Mouse (Mus musculus) inflammation-experienced regulatory T-cells, adult 6 months (primary cell): ENCODE data around the gene Zfp507. TPM values are rescaled to one million over a fixed set of nuclear protein-coding genes. Genes with fewer than 3 reads are reported as not detected.

Experiments used
- ATAC-seq: one replicate; pipeline ENCODE4 v1.8.0; 2017
- polyA plus RNA-seq, 3 experiments: library from polyadenylated mRNA; unstranded; fragments of 100-300 nt; shearing (Covaris generic); gene quantifications; one replicate each; pipeline ENCODE4 v1.2.1; 2017

Gene Zfp507
- polyA plus RNA-seq = 1 to 10 TPM; 3.7 to 7.9 (median 7.8) TPM

DNA sequence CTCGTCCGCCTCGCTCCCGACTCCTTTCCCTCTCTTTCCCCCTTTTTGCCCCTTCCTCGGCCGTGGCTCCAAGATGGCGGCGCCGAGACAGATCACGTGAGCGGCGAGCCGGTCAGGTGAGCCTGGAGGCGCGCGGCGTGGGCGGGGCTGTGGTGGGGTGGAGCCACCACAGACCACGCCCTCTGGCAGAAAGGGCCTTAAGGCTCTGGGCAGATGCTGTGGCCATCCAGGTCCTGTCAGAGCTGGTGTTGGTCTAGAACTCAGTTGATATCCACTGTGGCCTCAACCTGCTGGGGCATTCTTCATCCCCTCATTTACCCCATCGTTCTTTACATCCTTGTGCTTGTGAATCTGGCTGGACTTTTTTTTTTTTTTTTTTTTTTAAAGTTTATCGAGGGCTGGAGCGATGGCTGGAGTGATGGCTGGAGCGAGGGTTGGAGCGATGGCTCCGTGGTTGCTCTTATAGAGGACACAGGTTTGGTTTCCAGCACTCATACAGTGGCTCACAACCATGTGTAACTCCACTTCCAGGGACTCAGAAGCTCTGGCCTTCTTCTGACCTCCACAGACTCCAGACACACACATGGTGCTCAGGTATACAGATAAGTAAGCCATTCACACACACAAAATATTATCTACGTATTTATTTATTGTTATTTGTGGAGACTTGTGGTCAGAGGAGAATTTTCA is at the start of gene Zfp507:
Gene Zfp507, minus strand, starts transcription at position 98 of the 690 bp plus-strand sequence.
- ATAC-seq = peak; percentile 86

DNA sequence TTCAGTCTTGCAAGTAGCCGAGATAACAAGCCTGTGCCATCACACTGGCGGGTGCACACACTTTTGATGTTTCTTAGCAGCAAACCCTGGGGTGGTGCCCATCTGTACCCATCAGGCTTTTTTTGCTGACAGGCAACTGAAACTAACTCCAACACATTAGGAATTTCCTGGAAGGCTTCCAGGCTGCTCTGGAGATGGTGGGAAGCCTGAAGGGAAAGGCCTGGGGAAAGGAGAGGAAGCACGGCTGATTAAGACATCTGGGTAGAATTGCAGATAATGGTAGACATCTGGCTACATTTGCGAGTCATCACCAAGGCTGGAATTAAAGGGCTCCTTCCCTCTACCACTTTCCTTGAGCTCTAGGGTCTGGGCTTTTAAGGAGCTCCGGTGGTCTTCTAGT is 47.6 kb upstream of the Zfp507 start:
- no peak for ATAC-seq

DNA sequence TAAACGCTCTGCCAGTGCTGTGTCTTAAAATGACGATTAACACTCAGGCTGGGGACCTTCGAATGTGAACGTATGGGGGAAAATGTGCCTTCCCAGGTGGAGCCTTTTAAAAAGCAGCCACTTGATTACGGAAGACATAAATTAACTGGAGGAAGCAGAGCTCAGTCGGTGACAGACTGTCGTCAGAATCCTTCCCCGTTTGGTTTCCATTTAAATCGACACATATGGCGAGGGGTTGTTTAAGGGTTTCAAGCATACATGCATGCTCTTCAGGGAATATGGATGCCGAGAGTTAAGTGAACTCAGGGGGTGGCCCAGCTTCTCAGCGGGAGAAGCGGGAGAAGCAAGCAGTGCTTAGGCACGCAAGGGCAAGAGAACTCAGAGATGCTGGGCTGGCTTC is 45.7 kb upstream of the Zfp507 start:
- no peak for ATAC-seq

DNA sequence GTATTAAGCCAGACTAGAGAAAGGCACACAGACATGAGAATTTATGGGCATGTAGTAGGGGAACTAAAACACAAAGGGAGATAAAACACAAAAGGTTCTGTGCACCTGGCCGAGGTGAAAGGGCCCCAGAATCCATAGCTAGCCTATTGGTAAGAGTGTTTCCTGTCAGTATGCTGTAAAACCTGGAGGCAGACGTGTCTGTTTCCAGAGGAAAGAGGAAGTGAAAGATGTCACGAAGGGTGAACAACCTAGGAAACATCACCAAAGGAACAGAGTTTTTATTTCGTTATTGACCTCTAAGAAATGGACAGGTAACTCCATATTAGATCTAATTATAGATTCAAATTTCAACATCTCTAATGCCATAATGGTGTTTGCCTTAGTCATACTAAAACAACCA is 37.7 kb upstream of the Zfp507 start:
- ATAC-seq = no peak

DNA sequence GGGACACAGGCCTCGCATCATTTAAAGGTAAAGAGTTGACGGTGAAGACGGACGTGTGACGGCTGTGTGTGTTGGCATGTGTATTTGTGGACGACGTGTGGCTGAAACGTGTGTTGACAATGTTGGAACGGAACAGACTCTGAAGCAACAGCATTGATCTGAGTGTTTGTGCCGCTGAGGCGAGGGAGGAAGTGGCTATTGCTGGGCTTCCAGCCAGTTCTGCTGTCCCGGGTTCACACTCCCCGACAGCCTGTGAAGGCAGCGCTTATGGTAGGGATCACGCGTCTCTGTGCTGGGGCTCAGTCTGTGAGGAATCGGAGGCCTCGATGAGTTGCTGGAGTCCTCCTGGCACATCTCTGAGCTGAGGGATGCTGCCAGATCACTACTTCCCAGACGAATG is 34.0 kb upstream of the Zfp507 start:
- ATAC-seq = no peak

DNA sequence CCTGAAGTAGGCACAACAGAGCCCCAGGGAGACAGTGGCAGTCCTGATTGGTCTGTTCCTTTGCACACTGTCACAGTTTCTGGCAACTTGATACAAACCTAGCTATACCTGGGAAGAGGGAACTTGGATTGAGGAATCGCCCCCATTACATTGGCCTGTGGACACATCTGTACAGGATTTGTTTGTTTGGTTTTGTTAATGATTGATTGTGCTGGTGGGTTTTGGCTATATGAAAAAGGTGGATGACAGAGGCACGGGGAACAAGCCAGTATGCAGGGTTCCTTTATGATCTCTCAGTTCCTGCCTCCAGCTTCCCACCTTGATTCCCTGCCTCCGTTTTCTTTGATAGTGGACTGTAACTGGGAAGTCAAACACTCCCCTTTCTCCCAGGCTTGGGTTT is 33.6 kb upstream of the Zfp507 start:
- no peak for ATAC-seq

DNA sequence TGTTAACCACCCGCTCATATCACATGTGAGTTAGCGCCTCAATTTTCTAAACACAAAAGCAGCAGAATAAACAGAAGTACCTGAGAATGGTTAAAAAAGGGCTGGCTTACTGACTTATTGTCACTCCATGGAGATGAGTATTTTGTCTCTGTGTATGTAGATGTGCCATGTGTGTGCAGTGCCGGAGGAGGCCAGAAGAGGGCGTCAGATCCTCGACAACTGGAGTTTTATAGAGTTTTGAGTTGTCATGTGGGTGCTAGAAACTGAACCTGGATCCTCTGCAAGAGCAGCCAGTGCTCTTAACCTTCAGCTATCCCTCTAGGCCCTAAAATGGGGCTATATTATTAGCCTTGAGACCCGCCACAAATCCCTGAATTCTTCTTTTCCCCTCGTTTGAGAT is 27.3 kb upstream of the Zfp507 start:
- ATAC-seq = no peak

DNA sequence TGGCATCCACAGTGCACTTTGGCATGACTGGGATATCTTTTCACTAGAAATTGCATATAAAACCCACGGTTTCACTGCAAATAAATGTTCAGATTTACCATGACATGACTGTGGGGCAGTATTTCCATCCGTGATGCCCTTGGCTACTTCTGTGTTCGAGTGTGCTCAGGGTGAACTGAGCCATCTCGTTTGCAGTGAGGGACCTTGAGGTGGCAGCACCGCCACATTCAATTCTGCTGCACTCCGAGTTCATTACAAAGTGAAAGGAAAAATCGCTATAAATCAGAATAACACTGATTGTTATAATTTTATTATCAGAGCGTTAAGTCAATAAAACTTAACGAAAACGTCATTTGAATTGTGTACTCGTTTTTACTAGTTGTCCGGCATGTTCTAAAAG is 21.1 kb upstream of the Zfp507 start:
- no peak for ATAC-seq

DNA sequence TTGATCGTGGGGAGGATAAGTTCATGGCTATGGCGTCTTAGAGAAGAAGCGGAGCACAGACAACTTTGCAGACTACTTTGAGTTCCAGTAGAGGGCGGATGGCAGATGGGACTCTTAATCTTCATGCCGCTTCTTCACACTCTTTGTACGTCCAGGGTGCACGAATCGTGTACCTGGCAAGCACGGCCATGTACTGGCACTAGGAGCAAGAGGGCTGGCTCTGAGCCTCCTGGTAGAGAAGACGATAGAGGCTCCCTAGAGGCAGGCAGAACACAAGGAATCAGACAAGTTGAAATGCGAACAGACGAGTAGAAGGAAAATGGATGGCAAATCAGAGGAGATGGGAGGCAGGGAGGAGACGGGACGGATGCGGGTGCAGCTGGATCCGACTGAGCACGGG is 19.5 kb upstream of the Zfp507 start:
- no peak for ATAC-seq

DNA sequence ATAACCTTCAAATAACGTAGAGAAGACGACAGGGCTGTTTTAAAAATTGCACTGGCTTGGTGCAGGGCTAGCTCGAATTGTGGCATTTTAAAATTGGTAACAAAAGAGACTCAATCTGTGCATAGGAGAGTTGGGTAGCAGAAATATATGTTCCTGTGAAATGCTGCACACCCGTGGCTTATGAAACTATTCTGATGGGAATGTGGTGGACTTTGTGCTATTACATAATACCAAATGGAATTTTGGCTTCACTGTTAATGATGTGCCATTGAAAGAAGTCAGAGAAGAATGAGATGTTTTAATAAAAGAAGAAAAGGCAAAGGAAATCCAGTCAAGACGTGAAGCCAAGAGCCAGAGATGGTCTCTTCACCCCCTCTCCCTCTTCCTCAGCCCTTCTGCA is 18.6 kb upstream of the Zfp507 start:
- no peak for ATAC-seq

DNA sequence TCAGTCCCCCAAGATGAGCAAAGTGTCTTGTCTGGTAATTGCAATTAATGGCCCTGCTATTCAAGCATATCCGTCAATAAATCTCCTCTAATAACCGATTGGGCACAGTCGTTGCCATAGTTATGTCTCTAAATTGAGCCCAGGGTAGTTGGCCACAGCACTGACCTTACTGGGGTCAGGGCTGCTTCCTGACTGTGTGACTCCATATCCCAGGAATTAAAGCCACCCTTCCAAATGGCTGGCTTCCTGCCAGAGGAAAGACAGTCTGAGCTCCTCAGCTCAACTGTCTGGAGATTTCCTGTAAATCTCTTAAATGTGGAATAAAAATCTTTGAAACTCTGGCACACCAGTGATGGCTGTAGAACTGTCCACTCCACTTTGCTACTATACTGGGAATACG is 16.7 kb upstream of the Zfp507 start:
- ATAC-seq = no peak

DNA sequence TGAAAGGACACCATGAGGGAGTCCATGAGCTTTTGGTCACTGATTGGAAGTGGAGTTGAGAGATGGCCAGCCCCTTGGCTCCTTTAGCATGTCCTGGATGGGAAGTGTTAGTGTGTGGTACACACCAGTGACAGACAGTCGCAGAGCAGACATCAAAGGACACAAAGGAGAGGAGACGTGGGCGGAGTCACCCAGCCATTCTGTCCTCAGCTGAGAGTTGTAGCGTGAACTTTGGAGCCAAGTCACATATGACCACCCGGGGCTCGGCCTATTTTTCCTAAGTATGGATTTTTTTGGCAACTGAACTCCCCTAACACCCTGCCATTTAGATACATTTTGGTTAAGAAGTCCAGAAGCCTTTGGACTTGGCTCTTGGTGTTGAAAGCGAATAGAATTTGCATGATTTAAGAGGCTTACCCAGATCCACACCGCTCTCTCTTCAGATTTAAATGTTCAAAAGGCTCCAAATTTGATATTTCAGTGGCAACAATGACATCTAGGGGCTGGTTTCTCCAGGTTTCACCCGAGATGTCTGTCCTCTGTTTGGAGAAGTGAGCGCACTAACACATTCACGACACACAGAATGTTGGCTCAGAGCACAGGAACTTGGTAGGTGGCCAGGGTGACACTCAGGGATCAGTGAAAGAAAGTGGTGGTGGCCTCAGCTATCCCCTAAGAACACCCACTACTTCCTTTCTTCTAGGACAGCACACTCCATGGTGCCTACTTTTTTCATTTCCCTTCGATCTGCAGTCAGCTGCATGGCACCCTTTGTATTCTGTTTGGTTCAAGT is 12.2 kb upstream of the Zfp507 start:
- ATAC-seq = no peak

DNA sequence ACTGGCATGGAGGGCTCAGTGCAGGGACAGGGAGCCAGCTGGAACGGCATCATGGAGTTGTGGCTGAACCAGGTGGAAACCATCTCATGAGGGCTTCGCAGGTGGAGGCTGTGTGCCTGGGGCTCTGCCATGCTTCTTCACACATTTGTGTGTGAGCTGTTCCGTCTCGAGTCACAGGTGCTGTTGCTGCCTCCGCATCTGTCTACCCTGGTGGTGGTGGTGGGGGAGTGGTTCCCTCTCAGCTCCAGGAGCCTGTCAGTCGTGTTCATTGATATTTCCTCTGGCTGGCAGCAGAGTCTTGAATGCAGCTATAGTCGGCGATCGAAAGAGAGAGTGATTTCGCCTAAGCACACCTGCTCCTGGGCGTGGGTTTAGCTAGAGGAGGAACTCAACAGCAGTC is 10.5 kb upstream of the Zfp507 start:
- no peak for ATAC-seq

DNA sequence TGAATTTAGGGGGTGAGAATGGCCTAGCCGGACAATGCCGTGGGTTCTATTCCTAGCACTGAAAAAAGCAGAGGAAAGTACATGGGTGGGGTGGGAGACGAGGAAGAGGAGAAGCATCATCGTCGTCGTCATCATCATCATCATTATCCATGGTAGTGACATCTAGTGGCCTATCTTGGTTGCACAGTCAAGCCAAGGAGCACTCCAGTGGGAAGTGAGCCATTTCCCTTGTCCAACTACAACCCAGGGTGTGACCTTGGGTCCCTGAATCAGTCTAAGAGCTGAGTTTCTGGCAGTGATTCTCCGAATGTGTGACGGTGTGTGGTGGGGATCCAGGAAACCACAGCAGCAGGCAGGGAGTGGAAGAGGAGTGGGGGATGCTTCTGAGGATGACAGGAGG is 7.9 kb upstream of the Zfp507 start:
- no peak for ATAC-seq

DNA sequence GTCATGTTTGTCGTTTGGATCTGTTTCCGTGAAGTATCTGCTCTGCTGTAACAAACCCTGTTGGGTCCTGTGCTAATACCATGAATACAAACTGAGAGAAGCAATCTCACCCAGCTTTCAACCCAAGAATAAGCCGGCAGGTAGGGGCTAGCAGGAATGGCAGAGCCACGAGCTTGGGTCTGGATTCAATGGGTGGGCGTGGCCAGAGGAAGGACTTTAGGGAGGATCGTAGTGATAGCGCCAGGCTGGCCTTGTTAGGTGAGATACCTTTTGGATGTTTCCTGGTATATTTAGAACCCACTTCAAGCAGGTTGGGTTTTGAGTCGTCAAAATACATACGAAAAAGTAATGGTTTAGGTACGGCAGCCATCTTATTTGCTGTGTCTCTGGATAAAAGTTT is 1.4 kb upstream of the Zfp507 start:
- no peak for ATAC-seq

DNA sequence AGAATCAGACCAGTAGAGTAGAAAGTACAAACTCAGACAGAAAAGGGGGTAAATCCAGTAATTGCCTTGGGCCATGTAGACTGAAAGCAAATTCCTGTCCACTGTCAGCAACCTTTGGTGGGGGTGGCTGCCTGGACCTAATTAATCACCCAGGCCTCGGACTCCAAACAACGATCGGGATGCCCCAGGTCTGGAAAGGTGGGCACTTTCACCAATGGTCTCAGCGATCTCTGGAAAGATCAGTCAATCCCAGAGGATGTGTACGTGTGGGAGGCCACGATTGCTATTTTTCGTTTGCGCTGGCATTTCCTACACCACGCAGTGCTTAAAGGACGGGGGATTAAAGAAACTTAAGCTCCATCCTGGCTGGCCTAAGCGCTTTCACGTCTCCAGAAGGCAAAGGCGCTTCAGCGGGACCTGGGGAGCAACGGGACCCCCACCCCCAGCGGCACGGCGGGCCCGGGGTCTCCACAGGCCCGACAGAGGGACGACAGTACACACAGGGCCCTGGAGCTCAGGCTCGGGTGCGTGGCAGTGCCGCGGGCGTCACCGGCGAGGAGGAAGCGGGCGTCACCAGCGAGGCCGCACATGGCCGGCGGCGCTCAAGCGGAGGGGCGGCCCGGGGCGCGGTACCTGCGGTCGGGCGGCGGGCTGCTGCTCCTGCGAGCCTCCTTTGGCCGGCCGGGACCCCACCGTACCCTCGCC is 450 bp downstream of the Zfp507 start:
- peak; percentile 81 for ATAC-seq

DNA sequence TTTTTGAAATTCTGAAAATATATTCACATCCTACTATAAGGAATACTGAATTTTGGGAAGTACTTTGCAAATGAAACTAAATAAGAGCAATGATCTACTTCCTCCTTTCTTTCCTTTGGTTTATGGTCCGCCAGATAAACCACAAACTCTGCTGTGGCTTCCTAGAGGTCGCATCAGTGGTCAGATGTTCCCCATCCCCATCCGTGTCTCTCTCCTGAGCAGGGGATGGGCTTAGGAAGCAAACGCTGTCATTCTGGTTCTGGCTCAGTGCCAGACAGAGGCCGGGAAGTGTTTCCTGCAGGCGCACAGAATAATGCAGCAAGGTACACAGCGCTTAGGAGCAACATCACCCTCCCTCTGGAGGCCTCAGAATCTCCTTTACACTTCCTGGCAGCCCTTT is 6.7 kb downstream of the Zfp507 start:
- no peak for ATAC-seq

DNA sequence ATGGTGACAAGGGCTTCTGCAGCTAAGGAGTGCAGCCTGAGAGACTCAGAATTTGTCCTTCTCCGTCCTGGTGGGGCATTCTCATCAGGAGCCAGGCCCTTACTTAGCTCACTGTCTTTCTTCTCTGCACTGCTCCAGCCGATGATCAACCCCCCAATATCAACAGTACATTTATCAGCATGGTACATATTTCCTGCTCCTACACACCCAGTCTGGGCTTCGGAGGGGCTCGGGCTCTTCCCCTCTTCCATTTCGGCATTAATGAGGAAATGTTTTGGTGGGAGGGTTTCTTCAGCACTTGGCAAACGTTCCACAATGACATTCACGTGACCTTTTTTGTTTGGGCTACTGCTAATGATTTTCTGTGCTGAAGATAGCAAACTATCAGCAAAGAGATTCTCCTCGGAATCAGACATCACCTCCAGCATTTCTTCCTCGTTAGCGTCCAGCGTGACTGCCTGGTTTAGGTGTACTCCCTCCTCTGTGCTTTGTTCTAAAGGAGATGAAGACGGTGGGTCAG is 8.6 kb downstream of the Zfp507 start:
- no peak for ATAC-seq

DNA sequence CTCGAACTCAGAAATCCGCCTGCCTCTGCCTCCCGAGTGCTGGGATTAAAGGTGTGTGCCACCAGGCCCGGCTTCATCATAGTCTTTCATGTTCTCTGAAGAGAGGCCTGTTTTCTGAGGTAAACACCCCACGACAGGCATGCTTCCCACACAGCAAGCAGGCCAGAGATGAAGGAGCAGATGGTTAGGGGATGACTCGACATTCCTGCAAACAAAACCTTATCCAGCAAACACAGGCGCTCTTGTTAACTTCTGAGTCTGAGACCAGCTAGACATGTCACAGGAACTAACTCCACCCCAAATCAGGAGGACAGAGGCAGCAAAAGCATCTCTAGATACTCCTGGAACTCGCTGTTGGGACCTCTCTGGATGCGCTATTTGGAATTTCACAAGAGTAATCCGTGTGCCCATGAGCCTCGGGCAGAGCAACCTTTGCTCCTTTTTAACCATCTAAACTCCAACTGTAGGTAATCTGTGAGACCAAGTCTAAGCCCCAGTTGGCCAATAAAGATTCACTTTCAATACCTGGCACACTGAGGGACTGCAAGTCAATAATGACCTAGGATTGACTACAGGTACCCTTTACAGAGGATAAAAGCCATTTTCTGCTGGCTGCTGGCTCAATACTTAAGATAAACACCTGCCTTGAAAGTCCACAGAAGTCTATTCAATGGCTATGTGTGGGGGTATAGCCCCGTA is 10.5 kb downstream of the Zfp507 start:
- no peak for ATAC-seq

DNA sequence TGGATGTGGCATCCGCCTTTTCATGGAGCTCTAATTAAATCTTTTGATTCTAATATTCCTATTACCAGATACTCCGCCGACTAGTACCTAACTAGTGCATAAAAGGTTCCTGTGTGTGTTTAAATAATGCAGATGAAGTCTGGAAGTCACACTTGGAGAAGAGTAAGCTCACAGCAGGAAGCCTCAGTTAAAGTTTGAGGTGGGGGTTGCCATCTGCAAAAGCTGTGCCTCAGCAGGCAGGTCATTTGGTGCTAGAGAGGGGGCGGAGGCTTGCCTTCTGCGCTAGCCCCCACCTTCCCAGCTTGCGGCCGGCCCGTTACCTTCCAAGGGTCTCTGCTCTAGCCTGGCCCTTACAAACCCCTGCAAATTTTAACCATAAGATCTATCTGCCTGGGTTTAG is 11.9 kb downstream of the Zfp507 start:
- ATAC-seq = no peak

DNA sequence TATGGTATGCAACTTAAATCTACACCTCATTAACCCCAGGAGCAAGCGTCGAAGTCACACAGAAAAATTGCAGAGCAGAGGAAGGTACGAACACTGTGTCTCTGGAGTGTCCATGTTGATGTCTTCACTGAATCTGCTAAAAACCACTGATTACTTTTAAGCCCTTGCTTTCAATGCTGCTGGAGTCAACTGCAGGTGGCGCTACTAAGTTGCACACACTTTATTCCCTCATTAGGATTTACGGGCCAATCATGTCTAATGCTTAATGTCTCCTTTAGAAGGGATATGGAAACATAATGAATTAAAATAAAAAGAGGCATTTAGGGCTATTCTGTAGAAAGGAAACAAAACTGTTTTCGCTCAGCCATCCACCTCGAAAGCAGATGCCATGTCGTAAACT is 12.6 kb downstream of the Zfp507 start:
- ATAC-seq = no peak

DNA sequence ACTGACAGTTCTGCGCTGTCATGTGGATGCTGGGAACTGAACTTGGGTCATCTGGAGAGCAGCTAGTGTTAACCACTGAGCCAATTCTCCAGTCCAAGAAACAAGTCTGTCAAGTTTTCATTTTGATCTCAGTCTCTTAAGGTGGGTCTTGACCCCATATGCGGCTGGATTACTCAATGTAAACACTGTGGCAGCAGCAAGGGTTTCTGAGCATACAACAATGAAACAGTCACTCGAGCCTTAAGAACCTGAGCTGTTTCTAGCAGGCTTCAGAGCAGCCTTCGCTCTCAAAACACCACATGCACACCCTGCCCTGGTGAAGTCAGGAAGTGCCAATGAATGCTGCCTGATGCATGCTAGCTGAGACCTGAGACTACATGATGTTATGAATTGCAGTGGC is 17.2 kb downstream of the Zfp507 start:
- ATAC-seq = no peak

DNA sequence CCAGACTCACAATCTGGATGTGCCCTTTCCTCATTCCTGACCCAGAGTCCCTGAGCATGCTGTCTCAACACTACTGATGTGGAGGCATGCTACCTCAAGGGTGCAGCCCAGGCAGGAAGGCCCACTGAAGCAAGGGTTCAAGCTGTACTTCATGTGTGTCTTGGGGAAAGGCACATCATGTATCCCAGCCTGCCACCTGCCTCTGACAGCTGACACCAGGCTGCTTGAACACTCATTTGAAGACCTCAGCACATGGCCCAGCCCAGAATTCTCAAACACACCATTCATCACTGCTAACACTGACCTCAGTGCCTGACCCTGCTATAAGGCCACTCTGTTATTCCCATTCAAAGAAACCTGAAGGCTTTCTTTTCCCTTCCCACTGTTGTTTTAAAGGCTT is 20.6 kb downstream of the Zfp507 start:
- ATAC-seq = no peak
